Mouse (Mus musculus) R1 (cell line): ENCODE data around the gene Dusp5.
A peak's percentile ranks its signal among the peaks of the same experiment; 100 is the strongest.
"Not testable (repeated sequence)": the region's sequence is repeated elsewhere in the genome, so short reads cannot be mapped to it uniquely, and the experiment has no call there.

Source experiments
- DNase-seq: peaks from one replicate; pipeline ENCODE4 v3.0.0-alpha.2; 2018; ENCODE audit warnings: low read depth, low spot score

Dusp5 gene

GRCm38 (mm10) chr19:53575296-53576010, 46.5 kb downstream of the Dusp5 start:
- peak; percentile 74 for DNase-seq

GRCm38 (mm10) chr19:53576061-53576460, 47.2 kb downstream of the Dusp5 start:
- no peak for DNase-seq

- DNase-seq: peak; percentile 16
Observed at GRCm38 (mm10) chr19:53577025-53577800, 48.3 kb downstream of the Dusp5 start.

- peak; percentile 83 for DNase-seq
Observed at GRCm38 (mm10) chr19:53578597-53579252, 49.8 kb downstream of the Dusp5 start.

- not testable (repeated sequence) for DNase-seq
Observed at GRCm38 (mm10) chr19:53580271-53580670, 51.4 kb downstream of the Dusp5 start.

- DNase-seq: not testable (repeated sequence)
Observed at GRCm38 (mm10) chr19:53587686-53588085, 58.8 kb downstream of the Dusp5 start.

GRCm38 (mm10) chr19:53588968-53589367, 60.1 kb downstream of the Dusp5 start, which contains the start of gene Nutf2-ps1:
Gene Nutf2-ps1 (minus strand): TSS chr19:53589068.
- not testable (repeated sequence) for DNase-seq
